Mouse (Mus musculus) liver, embryonic 14.5 days (tissue): ENCODE measurements around the gene Grik1. TPM values are rescaled to one million over a fixed set of nuclear protein-coding genes. Genes with fewer than 3 reads are reported as not detected.

Experiments
- ATAC-seq: fragments of 200-750 bp; cut with Nextera tagmentation; 2 replicates; pipeline ENCODE4 v1.8.0; 2017; ENCODE audit warnings: moderate number of reproducible peaks, mild to moderate bottlenecking, moderate library complexity; ENCODE audit not compliant: insufficient read depth
- DNase-seq, 3 experiments: peaks; one replicate each; pipeline ENCODE4 v3.0.0-alpha.2; 2012 to 2013; ENCODE audit warnings: low read depth in 3 of 3, low spot score in 3 of 3
- H3K27ac ChIP-seq: fragments of 300-500 bp; sonication (generic); 2 replicates; pipeline ENCODE4 v1.5.1; 2014; ENCODE audit warnings: moderate library complexity, mild to moderate bottlenecking, control low read depth, inconsistent platforms
- H3K27me3 ChIP-seq: fragments of 300-500 bp; sonication (generic); 2 replicates; pipeline ENCODE4 v1.6.1; 2014; ENCODE audit warnings: mild to moderate bottlenecking, low read length, moderate library complexity; ENCODE audit not compliant: control insufficient read depth, insufficient read depth
- H3K36me3 ChIP-seq: fragments of 300-500 bp; sonication (generic); replicated peaks from 2 replicates; pipeline ENCODE4 v1.6.1; 2014; ENCODE audit warnings: low read depth; ENCODE audit not compliant: control insufficient read depth, insufficient read depth
- H3K4me1 ChIP-seq, 2 experiments: fragments of 200-500 bp in 1 of 2; fragments of 300-500 bp in 1 of 2; sonication (generic) in 1 of 2; replicated peaks; 2 replicates each; pipeline ENCODE4 v1.6.1; 2012 to 2014; ENCODE audit warnings: antibody characterized with exemption in 1 of 2, inconsistent platforms in 1 of 2, low read length in 1 of 2; ENCODE audit not compliant: control insufficient read depth in 2 of 2, insufficient read depth in 2 of 2
- H3K4me2 ChIP-seq: fragments of 300-500 bp; sonication (generic); 2 replicates; pipeline ENCODE4 v1.6.1; 2014; ENCODE audit warnings: low read depth, mild to moderate bottlenecking, control low read depth, moderate library complexity
- H3K4me3 ChIP-seq, 2 experiments: fragments of 200-500 bp in 1 of 2; fragments of 300-500 bp in 1 of 2; sonication (generic) in 1 of 2; 2 replicates each; pipeline ENCODE4 v1.5.1; 2012 to 2014; ENCODE audit warnings: low read depth in 2 of 2, low read length in 2 of 2, mild to moderate bottlenecking in 2 of 2, control low read depth in 1 of 2, inconsistent platforms in 1 of 2, moderate library complexity in 1 of 2; ENCODE audit not compliant: insufficient read depth in 1 of 2
- H3K9ac ChIP-seq: fragments of 300-500 bp; sonication (generic); replicated peaks from 2 replicates; pipeline ENCODE4 v1.6.1; 2014; ENCODE audit warnings: mild to moderate bottlenecking, control low read depth, moderate library complexity
- H3K9me3 ChIP-seq: fragments of 300-500 bp; sonication (generic); 2 replicates; pipeline ENCODE4 v1.6.1; 2016; ENCODE audit warnings: low read length, mixed read lengths; ENCODE audit not compliant: control insufficient read depth
- CTCF ChIP-seq: IDR thresholded peaks from 2 replicates; pipeline ENCODE4 v1.5.1; 2016; ENCODE audit warnings: antibody characterized with exemption, low read depth, control low read depth
- EP300 ChIP-seq: IDR thresholded peaks from 2 replicates; pipeline ENCODE4 v1.6.1; 2016; ENCODE audit warnings: antibody characterized with exemption, low read depth
- WGBS: fragments of 180-500 bp; shearing (Covaris S2); extraction: QIAGEN DNeasy Blood & Tissue Kit; methylation state at CpG from one replicate; pipeline ENCODE4 v1.1.7; 2014; ENCODE audit not compliant: insufficient replicate concordance; 5-methylcytosine and 5-hydroxymethylcytosine counted together
- polyA plus RNA-seq, 2 experiments: library from polyadenylated mRNA; depleted of rRNA in 1 of 2; stranded (reverse) in 1 of 2; unstranded in 1 of 2; fragments of >200 nt; fragmentation: Nextera tagmentation in 1 of 2; extraction: Ambion mirVana in 1 of 2; gene quantifications; 2 replicates each; pipeline versions ENCODE4 v1.2.1 to v1.2.3; 2012 to 2014

Grik1 gene
- polyA plus RNA-seq, 2 experiments = 0.01 to 0.03 TPM

DNA sequence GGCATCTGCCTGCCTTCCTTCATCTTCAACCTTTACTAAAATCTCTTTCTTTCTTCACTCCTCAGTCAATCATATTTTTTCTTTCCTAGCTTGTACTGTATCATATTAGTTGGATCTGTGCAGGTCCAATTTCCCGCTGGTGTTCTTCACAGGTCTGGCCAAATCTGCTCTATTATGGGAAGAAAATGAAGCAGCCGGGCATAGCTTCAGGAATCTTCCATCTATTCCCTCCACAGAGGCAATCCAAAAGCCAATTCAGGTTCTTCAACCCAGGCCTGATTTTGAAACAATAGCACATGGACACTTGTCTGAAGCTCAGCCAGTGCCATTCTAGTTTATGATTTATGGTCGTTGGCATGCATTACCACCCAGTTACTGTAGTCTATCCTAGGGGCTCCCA lies 34.0 kb downstream of the Grik1 start:
- TF ChIP-seq CTCF (no peak), EP300 (no peak)
- no peak overlapping the region for H3K9ac ChIP-seq
- no peak overlapping the region for H3K4me3 ChIP-seq
- no peaks in the 10 kb centered on the region for H3K27me3 ChIP-seq
- no peak overlapping the region for H3K27ac ChIP-seq
- no peaks in the 10 kb centered on the region for H3K36me3 ChIP-seq
- no peaks in the 10 kb centered on the region for H3K4me1 ChIP-seq
- no peak overlapping the region for H3K4me2 ChIP-seq
- 64% methylated on average over 3 of the region's 3 CpGs for WGBS
- no peak for ATAC-seq
- H3K9me3 ChIP-seq = no peaks in the 10 kb centered on the region
- no peak for DNase-seq

DNA sequence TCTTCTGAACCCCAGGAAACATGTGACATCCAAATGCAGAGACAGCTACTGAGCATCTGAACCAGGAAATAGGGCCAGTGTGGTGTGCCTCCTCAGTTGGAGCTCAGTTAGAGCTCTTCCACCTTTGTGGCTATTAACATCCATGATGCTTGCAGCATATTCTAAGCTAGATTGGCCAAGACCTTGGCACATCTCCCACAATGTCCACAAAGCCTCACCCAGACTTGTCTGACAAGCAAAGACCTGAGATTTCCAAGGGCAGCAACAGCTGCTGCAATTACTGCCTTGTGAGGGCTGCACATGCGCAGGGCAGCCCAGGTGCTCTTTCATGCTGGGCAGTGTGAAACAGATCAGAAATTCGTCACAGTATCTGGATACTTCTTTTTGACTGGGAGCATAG lies 37.4 kb downstream of the Grik1 start:
- DNase-seq = no peak

DNA sequence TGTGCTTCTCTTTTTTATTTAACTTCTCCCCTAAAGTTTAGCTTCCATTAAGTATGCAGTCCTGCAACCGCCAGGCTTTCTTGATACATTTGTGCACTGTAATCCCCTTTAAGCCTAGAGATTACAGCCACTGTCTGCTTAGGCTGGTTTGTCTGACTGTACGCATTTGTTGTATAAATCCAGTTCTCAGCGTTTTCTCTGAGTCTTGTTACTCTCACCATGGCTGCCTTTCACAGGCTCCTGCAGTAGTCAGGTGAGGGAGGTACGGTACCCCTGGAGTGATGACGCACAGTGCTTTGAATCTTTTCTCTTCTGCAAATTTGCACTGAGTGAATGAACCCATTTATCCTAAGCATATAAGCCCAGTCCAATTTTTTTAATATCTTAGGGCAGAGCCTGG lies 39.0 kb downstream of the Grik1 start:
- H3K4me2 ChIP-seq = no peak overlapping the region
- no peak overlapping the region for H3K9ac ChIP-seq
- H3K4me3 ChIP-seq = no peak overlapping the region
- no peaks in the 10 kb centered on the region for H3K27me3 ChIP-seq
- H3K4me1 ChIP-seq = no peaks in the 10 kb centered on the region
- ATAC-seq = no peak
- TF ChIP-seq CTCF = no peak
- TF ChIP-seq EP300 = no peak
- no peaks in the 10 kb centered on the region for H3K9me3 ChIP-seq
- H3K36me3 ChIP-seq = no peaks in the 10 kb centered on the region
- no peak overlapping the region for H3K27ac ChIP-seq
- WGBS = 62% methylated on average over 5 of the region's 5 CpGs
- no peak for DNase-seq

More for the DNA sequence above, 37.4 kb downstream of the Grik1 start:
- Histone ChIP-seq H3K27ac (no peak overlapping the region), H3K9ac (no peak overlapping the region), H3K4me1 (no peaks in the 10 kb centered on the region), H3K4me3 (no peak overlapping the region), H3K36me3 (no peaks in the 10 kb centered on the region), H3K9me3 (no peaks in the 10 kb centered on the region), H3K27me3 (no peaks in the 10 kb centered on the region), H3K4me2 (no peak overlapping the region)
- WGBS = 61% methylated on average over 2 of the region's 2 CpGs
- ATAC-seq = no peak
- no peak for TF ChIP-seq CTCF
- no peak for TF ChIP-seq EP300

DNA sequence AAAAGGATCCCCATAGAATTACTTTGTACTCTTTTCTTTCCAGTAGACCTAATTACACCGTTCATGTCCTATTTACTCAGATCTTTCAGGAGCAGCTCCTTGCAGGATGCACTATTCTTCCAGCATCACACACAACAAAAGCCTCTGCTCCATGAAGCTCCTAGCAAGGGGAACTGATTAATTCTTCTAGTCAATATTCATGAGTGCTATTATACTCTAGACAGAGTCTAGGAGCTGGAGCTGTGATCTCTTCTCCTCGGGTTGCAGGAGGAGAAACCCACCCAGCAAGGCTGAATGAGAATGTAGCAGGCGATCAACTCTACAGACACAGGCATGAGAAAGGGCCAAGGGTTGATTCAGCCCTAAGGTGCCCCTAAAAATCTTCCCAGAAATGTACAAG lies 40.2 kb downstream of the Grik1 start:
- DNase-seq (no peak), ATAC-seq (no peak)
- no peak overlapping the region for H3K9ac ChIP-seq
- no peaks in the 10 kb centered on the region for H3K4me1 ChIP-seq
- H3K9me3 ChIP-seq = no peaks in the 10 kb centered on the region
- no peak overlapping the region for H3K4me2 ChIP-seq
- H3K27me3 ChIP-seq = no peaks in the 10 kb centered on the region
- 44% methylated on average over 3 of the region's 3 CpGs for WGBS
- TF ChIP-seq CTCF = no peak
- TF ChIP-seq EP300 = no peak
- H3K27ac ChIP-seq = no peak overlapping the region
- no peak overlapping the region for H3K4me3 ChIP-seq
- H3K36me3 ChIP-seq = no peaks in the 10 kb centered on the region

GRCm38 (mm10) chr16:88247586-88247985 lies 42.5 kb downstream of the Grik1 start:
- TF ChIP-seq EP300 = no peak
- no peak for TF ChIP-seq CTCF
- no peak overlapping the region for H3K27ac ChIP-seq
- no peaks in the 10 kb centered on the region for H3K27me3 ChIP-seq
- no peaks in the 10 kb centered on the region for H3K9me3 ChIP-seq
- no peaks in the 10 kb centered on the region for H3K36me3 ChIP-seq
- H3K9ac ChIP-seq = no peak overlapping the region
- no peaks in the 10 kb centered on the region for H3K4me1 ChIP-seq
- H3K4me2 ChIP-seq = no peak overlapping the region
- WGBS = 68% methylated on average over 3 of the region's 3 CpGs
- no peak for DNase-seq
- H3K4me3 ChIP-seq = no peak overlapping the region
- no peak for ATAC-seq

GRCm38 (mm10) chr16:88244658-88245057 lies 45.4 kb downstream of the Grik1 start:
- Histone ChIP-seq H3K4me3 (no peak overlapping the region), H3K4me2 (no peak overlapping the region), H3K36me3 (no peaks in the 10 kb centered on the region), H3K27ac (no peak overlapping the region), H3K9ac (no peak overlapping the region), H3K9me3 (no peaks in the 10 kb centered on the region), H3K27me3 (no peaks in the 10 kb centered on the region), H3K4me1 (no peaks in the 10 kb centered on the region)
- WGBS = 56% methylated on average over 4 of the region's 4 CpGs
- DNase-seq (no peak), ATAC-seq (no peak)
- TF ChIP-seq CTCF (no peak), EP300 (no peak)
